Mouse (Mus musculus): Measurements from ENCODE around the gene Atp6v1f.

The Atp6v1f gene

GRCm38 (mm10) chr6:29467583-29468354 lies at the start of gene Atp6v1f:
Gene Atp6v1f, plus strand, starts transcription at chr6:29467718.
- in situ Hi-C loops (cut with MboI, MseI): no loop called here

GRCm38 (mm10) chr6:29420596-29420995 lies 46.9 kb upstream of the Atp6v1f start:
- in situ Hi-C loops (cut with MboI, MseI): no loop called here

- in situ Hi-C loops (cut with MboI, MseI): no loop called here
Measured at GRCm38 (mm10) chr6:29425118-29425517, 42.4 kb upstream of the Atp6v1f start.

- in situ Hi-C loops (cut with MboI, MseI): no loop called here
Measured at GRCm38 (mm10) chr6:29426331-29426730, 41.2 kb upstream of the Atp6v1f start.

GRCm38 (mm10) chr6:29428171-29428570 lies 39.3 kb upstream of the Atp6v1f start:
- in situ Hi-C loops (cut with MboI, MseI): no loop called here

- in situ Hi-C loops (cut with MboI, MseI): no loop called here
Measured at GRCm38 (mm10) chr6:29430681-29431420, 36.7 kb upstream of the Atp6v1f start.

GRCm38 (mm10) chr6:29431473-29431872 lies 36.0 kb upstream of the Atp6v1f start:
- in situ Hi-C loops (cut with MboI, MseI): no loop called here

GRCm38 (mm10) chr6:29432156-29432555 lies 35.4 kb upstream of the Atp6v1f start:
- in situ Hi-C loops (cut with MboI, MseI): no loop called here

GRCm38 (mm10) chr6:29432676-29433037 lies 34.9 kb upstream of the Atp6v1f start:
- in situ Hi-C loops (cut with MboI, MseI): no loop called here

GRCm38 (mm10) chr6:29433038-29433803 lies 34.3 kb upstream of the Atp6v1f start, which contains the start of gene Flnc:
Gene Flnc, plus strand, starts transcription at chr6:29433256.
- in situ Hi-C loops (cut with MboI, MseI): no loop called here

- in situ Hi-C loops (cut with MboI, MseI): no loop called here
Measured at GRCm38 (mm10) chr6:29433804-29434795, 33.4 kb upstream of the Atp6v1f start.

GRCm38 (mm10) chr6:29434911-29435691 lies 32.4 kb upstream of the Atp6v1f start:
- in situ Hi-C loops (cut with MboI, MseI): no loop called here

- in situ Hi-C loops (cut with MboI, MseI): no loop called here
Measured at GRCm38 (mm10) chr6:29435940-29436451, 31.5 kb upstream of the Atp6v1f start.

- in situ Hi-C loops (cut with MboI, MseI): no loop called here
Measured at GRCm38 (mm10) chr6:29436461-29436934, 31.0 kb upstream of the Atp6v1f start.

- in situ Hi-C loops (cut with MboI, MseI): no loop called here
Measured at GRCm38 (mm10) chr6:29439251-29439650, 28.3 kb upstream of the Atp6v1f start.

GRCm38 (mm10) chr6:29439789-29440188 lies 27.7 kb upstream of the Atp6v1f start:
- in situ Hi-C loops (cut with MboI, MseI): no loop called here

- in situ Hi-C loops (cut with MboI, MseI): loop anchor here (5.0 kb wide), 1 partner anchor 203 kb away; no protein-coding TSS in a partner anchor
Measured at GRCm38 (mm10) chr6:29444773-29445172, 22.7 kb upstream of the Atp6v1f start.

GRCm38 (mm10) chr6:29445354-29445753 lies 22.2 kb upstream of the Atp6v1f start:
- in situ Hi-C loops (cut with MboI, MseI): loop anchor here (5.0 kb wide), 1 partner anchor 202 kb away; no protein-coding TSS in a partner anchor

- in situ Hi-C loops (cut with MboI, MseI): loop anchor here (5.0 kb wide), 1 partner anchor 197 kb away; no protein-coding TSS in a partner anchor
Measured at GRCm38 (mm10) chr6:29449858-29450257, 17.7 kb upstream of the Atp6v1f start.

Measured in regulatory T cell (primary cell).